Mouse (Mus musculus): ENCODE results near the gene Podxl2. TPM values are rescaled to one million over a fixed set of nuclear protein-coding genes. Genes with fewer than 3 reads are reported as not detected.

Podxl2 gene
- polyA plus RNA-seq, 1 experiment from 2014 or later = 69.4 TPM

GRCm38 (mm10) chr6:88901947-88902820, 27.3 kb upstream of the Podxl2 start, which contains the start of gene Tpra1:
Gene Tpra1, plus strand, starts transcription at chr6:88902251.
- H3K4me3 ChIP-seq = peak within 1 kb of the TSS; percentile 90
- H3K9me3 ChIP-seq (replicated peaks) = no peaks in the 10 kb centered on the region
- under 1% methylated on average over 66 of the region's 66 CpGs for WGBS
- H3K27me3 ChIP-seq (ENCODE audit: low read depth, poor library complexity, severe bottlenecking) = no peaks in the 10 kb centered on the region
- DNase-seq (ENCODE audit: low spot score) = peak; percentile 96
- peaks cover 5% of the 10 kb centered on the region for H3K36me3 ChIP-seq
- peak within 1 kb of the TSS; percentile 90 for H3K27ac ChIP-seq (replicated peaks)
- peaks cover 72% of the 10 kb centered on the region for H3K4me1 ChIP-seq

- H3K9me3 ChIP-seq (replicated peaks) = no peaks in the 10 kb centered on the region
- H3K36me3 ChIP-seq = peaks cover 13% of the 10 kb centered on the region
- H3K4me1 ChIP-seq = peaks cover 72% of the 10 kb centered on the region
- no peak for DNase-seq (ENCODE audit: low spot score)
- no peaks in the 10 kb centered on the region for H3K27me3 ChIP-seq (ENCODE audit: low read depth, poor library complexity, severe bottlenecking)
- H3K4me3 ChIP-seq = peak overlapping the region; percentile 90
- WGBS = 10% methylated on average over 5 of the region's 5 CpGs
- H3K27ac ChIP-seq (replicated peaks) = peak overlapping the region; percentile 90
Measured at GRCm38 (mm10) chr6:88901471-88901870, 26.6 kb upstream of the Podxl2 start.

- no peak for DNase-seq (ENCODE audit: low spot score)
- H3K4me1 ChIP-seq = peaks cover 66% of the 10 kb centered on the region
- H3K27me3 ChIP-seq (ENCODE audit: low read depth, poor library complexity, severe bottlenecking) = no peaks in the 10 kb centered on the region
- 82% methylated on average over 2 of the region's 2 CpGs for WGBS
- H3K4me3 ChIP-seq = no peak overlapping the region
- H3K27ac ChIP-seq (replicated peaks) = peak overlapping the region; percentile 98; the same call in 1 of the 2 replicates
- H3K36me3 ChIP-seq = peaks cover 28% of the 10 kb centered on the region
- no peaks in the 10 kb centered on the region for H3K9me3 ChIP-seq (replicated peaks)
Measured at GRCm38 (mm10) chr6:88899628-88900027, 24.8 kb upstream of the Podxl2 start.

- peaks cover 33% of the 10 kb centered on the region for H3K36me3 ChIP-seq
- WGBS = 61% methylated on average over 4 of the region's 4 CpGs
- peak overlapping the region; percentile 86; the same call in 1 of the 2 replicates for H3K4me3 ChIP-seq
- no peaks in the 10 kb centered on the region for H3K27me3 ChIP-seq (ENCODE audit: low read depth, poor library complexity, severe bottlenecking)
- peaks cover 61% of the 10 kb centered on the region for H3K4me1 ChIP-seq
- H3K27ac ChIP-seq (replicated peaks) = peak overlapping the region; percentile 98; the same call in 1 of the 2 replicates
- H3K9me3 ChIP-seq (replicated peaks) = no peaks in the 10 kb centered on the region
- DNase-seq (ENCODE audit: low spot score) = no peak
Measured at GRCm38 (mm10) chr6:88899086-88899485, 24.2 kb upstream of the Podxl2 start.

- H3K4me3 ChIP-seq = peak within 1 kb of the TSS; percentile 86
- peaks cover 38% of the 10 kb centered on the region for H3K36me3 ChIP-seq
- no peaks in the 10 kb centered on the region for H3K9me3 ChIP-seq (replicated peaks)
- H3K27me3 ChIP-seq (ENCODE audit: low read depth, poor library complexity, severe bottlenecking) = no peaks in the 10 kb centered on the region
- DNase-seq (ENCODE audit: low spot score) = peak; percentile 98
- H3K27ac ChIP-seq (replicated peaks) = peak within 1 kb of the TSS; percentile 98
- H3K4me1 ChIP-seq = peaks cover 56% of the 10 kb centered on the region
- under 1% methylated on average over 33 of the region's 33 CpGs for WGBS
Measured at GRCm38 (mm10) chr6:88898534-88899048, 23.7 kb upstream of the Podxl2 start, which contains the start of gene Mcm2. Gene Mcm2, minus strand, starts transcription at chr6:88898780.

- WGBS = 78% methylated on average over 7 of the region's 7 CpGs
- peak overlapping the region; percentile 72 for H3K27ac ChIP-seq (replicated peaks)
- H3K4me3 ChIP-seq = peak overlapping the region; percentile 86
- H3K9me3 ChIP-seq (replicated peaks) = no peaks in the 10 kb centered on the region
- peaks cover 52% of the 10 kb centered on the region for H3K36me3 ChIP-seq
- H3K4me1 ChIP-seq = peaks cover 44% of the 10 kb centered on the region
- no peaks in the 10 kb centered on the region for H3K27me3 ChIP-seq (ENCODE audit: low read depth, poor library complexity, severe bottlenecking)
- DNase-seq (ENCODE audit: low spot score) = no peak
Measured at GRCm38 (mm10) chr6:88897246-88897645, 22.4 kb upstream of the Podxl2 start.

- no peak overlapping the region for H3K27ac ChIP-seq (replicated peaks)
- H3K36me3 ChIP-seq = peaks cover 65% of the 10 kb centered on the region
- H3K4me3 ChIP-seq = peak overlapping the region; percentile 86; the same call in 1 of the 2 replicates
- peaks cover 35% of the 10 kb centered on the region for H3K4me1 ChIP-seq
- 88% methylated on average over 6 of the region's 6 CpGs for WGBS
- no peaks in the 10 kb centered on the region for H3K27me3 ChIP-seq (ENCODE audit: low read depth, poor library complexity, severe bottlenecking)
- H3K9me3 ChIP-seq (replicated peaks) = no peaks in the 10 kb centered on the region
- DNase-seq (ENCODE audit: low spot score) = no peak
Measured at GRCm38 (mm10) chr6:88895943-88896342, 21.1 kb upstream of the Podxl2 start.

- Histone ChIP-seq H3K27me3 (ENCODE audit: low read depth, poor library complexity, severe bottlenecking) (no peaks in the 10 kb centered on the region), H3K4me1 (peaks cover 24% of the 10 kb centered on the region), H3K9me3 (replicated peaks) (no peaks in the 10 kb centered on the region), H3K4me3 (no peak overlapping the region), H3K36me3 (peaks cover 89% of the 10 kb centered on the region), H3K27ac (replicated peaks) (no peak overlapping the region)
- 77% methylated on average over 5 of the region's 5 CpGs for WGBS
- DNase-seq (ENCODE audit: low spot score) = peak; percentile 67
Measured at GRCm38 (mm10) chr6:88893559-88893958, 18.7 kb upstream of the Podxl2 start.

- 89% methylated on average over 7 of the region's 7 CpGs for WGBS
Measured at GRCm38 (mm10) chr6:88890832-88891231, 16.0 kb upstream of the Podxl2 start.

GRCm38 (mm10) chr6:88889410-88890042, 14.7 kb upstream of the Podxl2 start:
- no peaks in the 10 kb centered on the region for H3K4me1 ChIP-seq
- DNase-seq (ENCODE audit: low spot score) = no peak
- WGBS = 93% methylated on average over 13 of the region's 13 CpGs
- H3K27ac ChIP-seq (replicated peaks) = no peak overlapping the region
- no peak overlapping the region for H3K4me3 ChIP-seq
- peaks cover 100% of the 10 kb centered on the region for H3K36me3 ChIP-seq
- H3K27me3 ChIP-seq (ENCODE audit: low read depth, poor library complexity, severe bottlenecking) = no peaks in the 10 kb centered on the region
- no peaks in the 10 kb centered on the region for H3K9me3 ChIP-seq (replicated peaks)

More at GRCm38 (mm10) chr6:88890832-88891231, 16.0 kb upstream of the Podxl2 start:
- no peaks in the 10 kb centered on the region for H3K9me3 ChIP-seq (replicated peaks)
- no peak for DNase-seq (ENCODE audit: low spot score)
- H3K4me1 ChIP-seq = peaks cover 7% of the 10 kb centered on the region; the same call in 1 of the 2 replicates
- no peak overlapping the region for H3K27ac ChIP-seq (replicated peaks)
- no peak overlapping the region for H3K4me3 ChIP-seq
- peaks cover 100% of the 10 kb centered on the region for H3K36me3 ChIP-seq
- no peaks in the 10 kb centered on the region for H3K27me3 ChIP-seq (ENCODE audit: low read depth, poor library complexity, severe bottlenecking)

GRCm38 (mm10) chr6:88886417-88886967, 11.6 kb upstream of the Podxl2 start:
- WGBS = 81% methylated on average over 2 of the region's 2 CpGs
- Histone ChIP-seq H3K4me3 (no peak overlapping the region), H3K27ac (replicated peaks) (0 out of 2 replicates have a peak overlapping the region, but pooled peaks have one; percentile 52), H3K27me3 (ENCODE audit: low read depth, poor library complexity, severe bottlenecking) (no peaks in the 10 kb centered on the region), H3K36me3 (peaks cover 100% of the 10 kb centered on the region), H3K9me3 (replicated peaks) (no peaks in the 10 kb centered on the region), H3K4me1 (peaks cover 13% of the 10 kb centered on the region)
- no peak for DNase-seq (ENCODE audit: low spot score)

- 96% methylated on average over 12 of the region's 12 CpGs for WGBS
- H3K36me3 ChIP-seq = peaks cover 100% of the 10 kb centered on the region
- H3K27ac ChIP-seq (replicated peaks) = peak overlapping the region; percentile 52
- H3K9me3 ChIP-seq (replicated peaks) = no peaks in the 10 kb centered on the region
- no peak overlapping the region for H3K4me3 ChIP-seq
- DNase-seq (ENCODE audit: low spot score) = no peak
- H3K4me1 ChIP-seq = peaks cover 13% of the 10 kb centered on the region
- no peaks in the 10 kb centered on the region for H3K27me3 ChIP-seq (ENCODE audit: low read depth, poor library complexity, severe bottlenecking)
Measured at GRCm38 (mm10) chr6:88885644-88886416, 11.0 kb upstream of the Podxl2 start.
